In the genomic region with DNA sequence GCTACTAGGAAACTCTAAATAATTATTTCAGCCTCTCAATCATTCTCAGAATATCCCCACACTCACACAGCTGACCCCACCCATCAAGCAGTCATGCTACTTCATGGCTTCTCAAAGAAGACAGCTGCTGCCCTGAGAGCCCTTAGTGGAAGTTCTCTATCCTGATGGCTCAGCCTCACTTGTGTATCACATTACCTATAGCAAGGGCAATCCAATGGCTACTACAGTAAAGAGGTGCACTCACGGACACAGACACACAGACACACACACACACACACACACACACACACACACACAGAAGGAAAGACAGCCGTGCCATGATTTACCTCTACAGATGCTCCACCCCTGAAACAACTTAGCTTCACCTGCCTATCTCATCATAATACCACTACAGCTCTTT, we compare ENCODE assay signal across 30 mouse cellular contexts.
"Had no signal": no experiment of that assay in that cellular context is flagged by ENCODE, and none has a peak within 500 bp of the region (broad histone marks: within the 10 kb centered on the region; RNA-seq: fewer than 3 reads in every experiment).

No protein-coding gene starts in this region.

- H3K9me3 ChIP-seq: limb, embryonic 10.5 days; limb, embryonic 13.5 days; limb, embryonic 15.5 days; liver, embryonic 12.5 days; liver, embryonic 13.5 days; liver, embryonic 15.5 days; lung, embryonic 15.5 days; megakaryocyte, embryonic 14.5 days; midbrain, embryonic 12.5 days; midbrain, embryonic 13.5 days; midbrain, embryonic 15.5 days; neural tube, embryonic 12.5 days had no signal

- H3K27ac ChIP-seq: limb, embryonic 10.5 days; limb, embryonic 12.5 days; limb, embryonic 13.5 days; limb, embryonic 15.5 days; liver, embryonic 12.5 days; liver, embryonic 13.5 days; liver, embryonic 14.5 days; liver, embryonic 15.5 days; lung, embryonic 15.5 days; macrophage; midbrain, embryonic 12.5 days; midbrain, embryonic 13.5 days; midbrain, embryonic 15.5 days; neural tube, embryonic 12.5 days had no signal

- H3K4me3 ChIP-seq: limb, embryonic 10.5 days; limb, embryonic 12.5 days; limb, embryonic 13.5 days; limb, embryonic 15.5 days; liver, embryonic 12.5 days; liver, embryonic 13.5 days; liver, embryonic 15.5 days; lung, embryonic 15.5 days; megakaryocyte, embryonic 14.5 days; midbrain, embryonic 12.5 days; midbrain, embryonic 13.5 days; midbrain, embryonic 15.5 days; myocyte; neural tube, embryonic 12.5 days had no signal

- H3K36me3 ChIP-seq: limb, embryonic 10.5 days; limb, embryonic 12.5 days; limb, embryonic 13.5 days; limb, embryonic 15.5 days; liver, embryonic 12.5 days; liver, embryonic 13.5 days; liver, embryonic 15.5 days; lung, embryonic 15.5 days; midbrain, embryonic 12.5 days; midbrain, embryonic 13.5 days; midbrain, embryonic 15.5 days; neural tube, embryonic 12.5 days had no signal

- H3K9ac ChIP-seq: limb, embryonic 12.5 days; limb, embryonic 13.5 days; limb, embryonic 15.5 days; liver, embryonic 12.5 days; liver, embryonic 13.5 days; liver, embryonic 14.5 days; liver, embryonic 15.5 days; liver, postnatal 0 days; lung, embryonic 14.5 days; lung, embryonic 15.5 days; midbrain, embryonic 12.5 days; midbrain, embryonic 13.5 days; midbrain, embryonic 15.5 days; neural tube, embryonic 12.5 days had no signal

- H3K4me2 ChIP-seq: limb, embryonic 12.5 days; limb, embryonic 13.5 days; limb, embryonic 15.5 days; liver, embryonic 11.5 days; liver, embryonic 12.5 days; liver, embryonic 13.5 days; liver, embryonic 15.5 days; lung, embryonic 14.5 days; lung, embryonic 15.5 days; midbrain, embryonic 12.5 days; midbrain, embryonic 13.5 days; midbrain, embryonic 15.5 days; neural tube, embryonic 12.5 days had no signal

- H3K27me3 ChIP-seq: limb, embryonic 12.5 days; limb, embryonic 13.5 days; limb, embryonic 15.5 days; liver, embryonic 12.5 days; liver, embryonic 13.5 days; liver, embryonic 15.5 days; lung, embryonic 15.5 days; midbrain, embryonic 12.5 days; midbrain, embryonic 13.5 days; midbrain, embryonic 15.5 days; neural tube, embryonic 12.5 days had no signal

- ATAC-seq: liver, embryonic 12.5 days; liver, postnatal 0 days; lung, postnatal 0 days; midbrain, embryonic 13.5 days; midbrain, embryonic 15.5 days; midbrain, embryonic 16.5 days had no signal

- DNase-seq: left cerebral cortex, postnatal 4 days; liver; liver, embryonic 13.5 days; liver, postnatal 0 days; lung, adult 18-20 months; lung, adult 2 months; lung, embryonic 14.5 days; lung, postnatal 10 days; lung, postnatal 14 days; lung, postnatal 36 days; lung, postnatal 4 days; midbrain, embryonic 14.5 days had no signal

- H3K4me1 ChIP-seq: limb, embryonic 10.5 days; limb, embryonic 12.5 days; limb, embryonic 13.5 days; limb, embryonic 15.5 days; liver, embryonic 12.5 days; liver, embryonic 13.5 days; liver, embryonic 15.5 days; lung, embryonic 15.5 days; megakaryocyte, embryonic 14.5 days; midbrain, embryonic 12.5 days; midbrain, embryonic 13.5 days; midbrain, embryonic 15.5 days; neural tube, embryonic 12.5 days had no signal
